Mouse (Mus musculus) left cerebral cortex, adult 11 months (tissue): ENCODE results near the gene Atcay.
"Not testable (repeated sequence)": the region's sequence is repeated elsewhere in the genome, so short reads cannot be mapped to it uniquely, and the experiment has no call there.

Source experiments
- DNase-seq: peaks from one replicate; pipeline ENCODE4 v3.0.0; 2022; ENCODE audit warnings: low spot score

Atcay gene

DNA sequence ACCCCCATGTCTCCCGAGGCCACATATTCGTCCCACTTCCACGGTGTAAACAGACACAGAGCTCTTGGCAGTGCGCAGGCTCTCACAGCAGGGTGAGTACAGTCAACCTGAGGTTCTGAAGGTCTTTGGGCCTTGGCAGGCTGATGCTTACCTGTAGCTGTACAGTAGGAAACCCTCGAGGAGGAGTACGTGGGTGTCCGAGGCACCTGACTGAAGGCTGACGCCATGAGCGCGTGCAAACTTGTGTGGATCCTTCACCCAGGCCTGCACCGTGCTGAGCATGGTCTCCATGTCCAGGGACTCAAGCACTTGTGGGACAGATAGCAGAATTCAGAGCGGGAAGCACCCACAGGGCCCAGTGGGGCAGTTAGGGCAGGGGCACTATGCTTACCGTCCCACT lies 30.5 kb downstream of the Atcay start:
- DNase-seq: no peak

- DNase-seq: no peak
Observed at GRCm38 (mm10) chr10:81198990-81199389, 31.6 kb downstream of the Atcay start.

GRCm38 (mm10) chr10:81198230-81198629 lies 32.4 kb downstream of the Atcay start:
- no peak for DNase-seq

DNA sequence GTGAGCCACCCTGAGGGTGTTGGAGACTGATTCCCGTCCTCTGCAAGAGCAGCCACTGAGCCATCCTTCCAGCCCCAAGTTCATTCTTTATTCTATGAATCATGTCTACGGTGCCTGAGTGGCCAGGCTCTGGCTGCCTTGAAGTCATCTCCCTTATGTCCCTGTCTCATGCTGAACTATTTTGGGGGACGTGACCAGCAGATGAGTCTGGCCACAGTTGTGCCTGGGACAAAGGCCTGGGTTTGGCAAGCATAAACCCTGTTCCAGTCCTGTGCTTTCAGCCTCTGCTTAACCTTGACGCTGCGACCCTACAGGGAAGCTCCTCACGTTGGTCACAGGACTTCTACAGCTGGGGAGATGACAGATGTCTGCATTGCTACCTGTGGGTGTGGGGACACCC lies 33.3 kb downstream of the Atcay start:
- no peak for DNase-seq

DNA sequence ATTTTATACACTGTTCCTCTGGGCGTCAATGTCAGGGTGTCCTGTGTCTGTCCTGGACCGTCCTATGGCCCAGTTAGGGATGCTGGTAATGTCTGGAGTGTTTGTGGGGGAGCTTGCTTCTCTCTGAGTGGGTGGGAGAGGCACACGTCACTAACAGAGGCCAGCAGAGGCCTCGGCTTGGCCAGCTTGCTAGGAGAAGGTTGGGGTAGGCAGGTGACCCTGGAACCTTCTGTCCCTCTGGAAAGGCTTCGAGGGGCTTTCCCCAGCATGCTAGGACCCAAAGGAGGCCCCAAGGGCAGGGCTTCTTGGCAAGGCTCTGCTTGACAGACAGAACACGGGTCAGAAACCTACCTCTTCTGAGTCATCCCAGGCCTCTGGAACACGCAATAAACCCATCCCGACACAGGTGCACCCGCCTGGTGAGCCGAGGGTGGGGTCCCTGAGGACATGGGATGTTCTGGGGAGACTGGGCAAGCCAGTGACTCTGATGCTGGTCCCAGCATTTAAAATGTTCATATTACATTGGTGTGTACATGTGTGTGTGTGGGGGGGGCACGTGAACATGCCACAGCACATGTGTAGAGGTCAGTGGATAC lies 34.1 kb downstream of the Atcay start:
- DNase-seq: no peak

DNA sequence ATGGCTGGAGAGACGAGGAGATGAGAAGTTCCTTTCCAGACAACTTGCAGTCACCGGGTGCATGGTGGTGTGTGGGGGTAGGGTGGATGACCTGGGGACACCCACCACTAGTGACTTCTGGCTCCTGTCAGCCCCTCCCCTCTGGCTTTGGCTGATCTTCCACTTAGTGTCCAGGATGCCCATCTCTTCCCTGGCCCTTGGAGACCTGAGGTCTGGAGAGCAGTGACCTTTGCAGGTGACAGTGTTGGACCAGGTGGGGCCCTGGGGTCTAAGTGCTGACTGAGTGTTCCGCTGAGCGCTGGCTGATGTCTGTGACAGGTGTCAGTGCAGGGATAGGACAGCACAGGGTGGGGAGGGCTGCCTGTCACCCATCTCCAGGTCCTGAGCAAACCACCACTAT lies 35.3 kb downstream of the Atcay start:
- no peak for DNase-seq

DNA sequence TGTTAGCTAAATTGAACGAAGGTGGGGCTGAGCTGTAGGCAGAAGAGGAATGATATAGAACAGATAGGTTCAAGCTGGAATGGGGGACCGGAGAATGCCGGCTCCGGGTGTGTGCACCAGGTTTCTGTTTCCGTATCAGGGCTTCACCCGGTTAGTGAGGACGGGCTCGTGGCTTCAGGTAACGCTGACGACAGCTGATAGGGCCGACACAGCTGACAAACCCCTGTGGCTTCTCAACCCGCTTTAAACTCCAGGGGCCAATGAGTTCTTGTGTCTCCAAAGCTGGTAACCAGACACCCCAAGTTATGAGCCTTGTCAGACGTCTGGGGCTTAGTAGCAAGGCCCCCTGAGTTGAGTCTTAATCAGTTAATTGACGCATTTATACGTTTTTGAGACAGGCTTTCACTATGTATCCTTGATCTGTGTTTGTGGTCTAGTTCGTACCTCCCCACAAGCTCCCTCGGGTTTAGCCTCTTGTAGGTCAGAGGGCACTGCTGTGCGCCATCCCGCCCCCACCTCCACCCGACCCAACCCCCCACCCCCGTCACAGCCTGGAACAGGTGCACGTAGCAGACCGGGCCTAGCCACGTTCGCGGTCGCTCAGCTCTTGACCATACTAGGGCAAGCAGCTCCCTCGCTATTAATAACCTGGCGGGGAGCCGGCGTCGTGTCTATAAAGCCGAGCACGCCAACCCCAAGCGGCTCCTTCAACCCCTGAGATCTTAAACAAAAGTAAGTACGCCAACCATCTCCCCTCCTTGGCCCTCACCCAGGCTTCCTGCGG lies 36.5 kb downstream of the Atcay start:
- no peak for DNase-seq

GRCm38 (mm10) chr10:81192968-81193501 lies 37.6 kb downstream of the Atcay start:
- DNase-seq: no peak

DNA sequence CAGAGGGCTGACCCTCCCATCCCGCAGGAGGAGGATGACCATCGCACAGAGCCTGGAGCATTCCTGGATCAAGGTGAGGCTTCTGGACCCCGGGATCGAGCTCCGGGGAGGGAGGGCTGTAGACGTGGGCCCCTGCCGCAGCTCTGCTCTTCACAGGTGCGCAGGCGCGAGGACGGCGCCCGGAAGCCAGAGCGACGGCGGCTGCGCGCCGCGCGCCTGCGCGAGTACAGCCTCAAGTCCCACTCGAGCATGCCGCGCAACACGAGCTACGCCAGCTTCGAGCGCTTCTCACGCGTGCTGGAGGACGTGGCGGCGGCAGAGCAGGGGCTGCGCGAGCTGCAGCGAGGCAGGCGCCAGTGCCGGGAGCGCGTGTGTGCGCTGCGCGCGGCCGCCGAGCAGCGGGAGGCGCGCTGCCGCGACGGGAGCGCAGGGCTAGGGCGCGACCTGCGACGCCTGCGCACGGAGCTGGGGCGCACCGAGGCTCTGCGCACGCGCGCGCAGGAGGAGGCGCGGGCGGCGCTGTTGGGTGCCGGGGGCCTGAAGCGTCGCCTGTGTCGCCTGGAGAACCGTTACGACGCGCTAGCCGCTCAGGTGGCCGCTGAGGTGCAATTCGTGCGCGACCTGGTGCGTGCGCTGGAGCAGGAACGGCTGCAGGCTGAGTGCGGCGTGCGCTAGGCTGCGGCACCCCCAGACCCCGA lies 38.2 kb downstream of the Atcay start:
- DNase-seq: peak; percentile 86

DNA sequence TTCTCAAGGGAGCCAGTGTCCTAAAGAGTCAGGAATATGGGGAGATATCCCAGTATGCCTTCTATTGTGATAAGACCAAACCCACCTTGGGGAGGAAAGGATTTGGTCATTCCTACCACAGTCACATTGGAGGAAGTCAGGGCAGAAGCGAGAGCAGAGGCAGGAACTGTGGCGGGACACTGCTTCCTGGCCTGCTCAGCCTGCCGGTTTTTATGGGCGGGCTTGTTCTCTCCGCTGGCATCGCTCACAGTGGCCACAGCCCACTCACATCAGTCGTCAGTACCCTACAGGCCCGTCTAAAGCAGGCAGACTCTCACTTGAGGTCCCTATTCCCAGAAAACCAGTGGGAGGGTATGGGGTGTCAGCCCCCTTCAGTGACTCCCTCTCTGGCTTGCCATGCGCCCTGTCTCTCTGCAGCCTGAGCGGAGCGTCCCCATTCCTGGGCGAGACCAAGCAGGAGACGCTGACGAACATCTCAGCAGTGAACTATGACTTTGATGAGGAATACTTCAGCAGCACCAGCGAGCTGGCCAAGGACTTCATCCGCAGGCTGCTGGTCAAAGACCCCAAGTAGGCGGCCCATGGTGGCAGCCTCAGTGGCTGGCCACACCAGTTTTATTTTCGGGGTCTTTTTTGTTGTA lies 39.2 kb downstream of the Atcay start:
- DNase-seq: no peak

GRCm38 (mm10) chr10:81190912-81191321 lies 39.7 kb downstream of the Atcay start:
- DNase-seq: no peak

- DNase-seq: no peak
Observed at GRCm38 (mm10) chr10:81190236-81190911, 40.3 kb downstream of the Atcay start.

GRCm38 (mm10) chr10:81189821-81190220 lies 40.8 kb downstream of the Atcay start:
- no peak for DNase-seq

- no peak for DNase-seq
Observed at GRCm38 (mm10) chr10:81187161-81187560, 43.5 kb downstream of the Atcay start.

- DNase-seq: no peak
Observed at GRCm38 (mm10) chr10:81184765-81185164, 45.9 kb downstream of the Atcay start.

- no peak for DNase-seq
Observed at GRCm38 (mm10) chr10:81183805-81184204, 46.8 kb downstream of the Atcay start, which contains the start of gene 4930442H23Rik. 4930442H23Rik (minus strand) TSS chr10:81183849.

DNA sequence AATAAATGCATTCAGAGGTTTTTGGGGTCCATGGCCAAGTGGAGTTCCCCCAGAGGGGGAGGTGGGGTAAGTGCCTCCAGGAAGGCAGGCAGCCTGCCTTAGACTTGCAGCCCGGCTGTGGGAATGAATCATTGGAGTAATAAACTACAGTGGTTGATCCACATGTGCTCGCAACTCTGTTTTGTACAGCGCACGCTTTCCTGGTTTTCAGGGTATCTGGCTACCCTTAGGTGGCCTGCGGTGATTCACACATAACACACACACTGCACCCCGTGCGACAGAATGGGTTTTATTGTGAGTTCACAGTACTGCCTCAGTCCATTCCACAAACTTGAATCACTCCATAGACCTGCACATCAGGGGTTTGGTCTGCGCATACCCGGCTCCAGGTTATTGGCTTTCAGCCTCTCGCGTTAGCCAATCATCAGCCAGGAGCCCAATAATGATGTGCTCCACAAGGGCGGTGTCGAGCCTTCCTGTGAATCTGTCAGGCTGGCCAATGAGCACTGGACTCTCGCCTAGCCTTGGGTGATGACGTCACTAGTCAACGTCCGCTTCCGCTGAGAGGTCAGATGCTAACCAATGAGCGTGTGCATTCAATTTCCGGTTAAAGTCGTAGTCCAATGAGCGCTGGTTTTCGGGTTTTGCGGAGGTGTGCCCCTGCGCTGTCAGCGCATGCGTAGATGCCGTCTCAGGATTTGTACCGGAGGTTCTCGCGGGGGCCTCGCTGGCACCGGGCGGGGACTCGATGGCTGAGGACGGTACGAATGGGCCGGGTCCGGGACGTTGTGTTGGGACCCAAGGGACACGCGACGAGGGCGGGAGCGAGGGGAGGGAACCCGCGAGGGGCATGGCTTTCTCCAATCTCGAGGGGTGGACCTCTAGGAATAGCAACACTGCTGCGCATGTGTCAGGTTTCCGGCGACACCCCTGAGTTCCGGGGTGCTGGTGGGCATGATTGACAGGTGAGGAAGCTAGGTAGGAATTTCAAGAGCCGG lies 48.0 kb downstream of the Atcay start, which contains the start of gene Dapk3:
Dapk3 (plus strand) TSS at position 670 of the 998 bp plus-strand sequence.
- DNase-seq: peak; percentile 97

- not testable (repeated sequence) for DNase-seq
Observed at GRCm38 (mm10) chr10:81181860-81182259, 48.8 kb downstream of the Atcay start.

DNA sequence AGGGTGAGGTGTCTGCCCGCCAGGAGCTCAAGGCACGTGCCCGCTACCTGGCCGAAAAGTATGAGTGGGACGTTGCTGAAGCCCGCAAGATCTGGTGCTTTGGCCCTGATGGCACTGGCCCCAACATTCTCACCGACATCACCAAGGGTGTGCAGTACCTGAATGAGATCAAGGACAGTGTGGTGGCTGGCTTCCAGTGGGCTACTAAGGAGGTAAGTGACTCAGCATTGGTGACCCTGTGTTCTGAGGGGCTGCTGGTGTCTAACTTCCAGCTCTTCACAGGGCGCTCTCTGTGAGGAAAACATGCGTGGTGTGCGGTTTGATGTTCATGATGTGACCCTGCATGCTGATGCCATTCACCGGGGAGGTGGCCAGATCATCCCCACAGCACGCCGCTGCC lies 49.7 kb downstream of the Atcay start:
- DNase-seq: no peak
